Mouse (Mus musculus) embryo, embryonic 10 days (tissue): ENCODE data around the gene Olfr1367.

ENCODE experiments used
- DNase-seq: peaks from one replicate; pipeline ENCODE4 v3.0.0-alpha.2; 2015; ENCODE audit warnings: low spot score

Olfr1367 gene

GRCm38 (mm10) chr13:21346610-21347009 is at the start of gene Olfr1367:
Gene Olfr1367 (plus strand): TSS chr13:21346910.
- DNase-seq = no peak

DNA sequence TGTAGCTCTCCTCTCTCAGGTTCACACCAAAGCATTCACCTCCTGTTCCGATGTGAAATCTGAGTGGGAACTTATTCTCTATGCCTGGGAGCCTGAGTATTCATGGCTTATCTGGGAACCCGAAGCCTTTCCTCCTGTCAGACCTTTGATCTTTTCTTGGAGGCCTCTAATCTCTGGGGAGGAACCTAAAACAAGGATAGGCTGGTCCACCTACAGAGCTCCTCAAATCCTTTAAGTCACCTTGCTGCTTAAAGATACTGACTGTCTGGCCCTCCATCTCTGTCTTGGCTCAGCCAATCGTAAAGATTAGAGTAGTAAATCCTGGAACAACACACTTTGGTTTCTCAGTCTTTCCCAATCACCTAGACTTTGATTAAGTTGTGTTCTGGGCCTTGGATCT is 48.2 kb upstream of the Olfr1367 start:
- DNase-seq = no peak

- peak; percentile 62 for DNase-seq
Observed at GRCm38 (mm10) chr13:21304483-21305066, 42.1 kb upstream of the Olfr1367 start.

DNA sequence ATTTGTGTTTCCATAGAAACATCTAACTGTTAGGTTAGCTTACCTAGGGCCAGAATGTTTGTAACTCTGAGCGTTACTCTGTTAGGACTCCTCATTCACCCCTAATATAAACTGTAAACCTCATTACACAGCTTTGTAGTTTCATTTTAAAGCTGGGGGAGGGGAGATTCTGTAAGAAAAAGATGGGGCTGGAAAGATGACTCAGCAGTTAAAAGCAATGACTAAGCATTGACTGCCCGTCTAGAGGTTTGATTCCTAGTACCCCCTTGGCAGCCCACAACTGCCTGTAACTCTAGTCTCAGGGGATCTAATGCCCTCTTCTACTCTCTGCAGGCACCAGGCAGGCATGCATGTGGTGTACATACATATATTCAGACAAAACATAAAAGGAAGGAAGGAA is 36.9 kb upstream of the Olfr1367 start:
- no peak for DNase-seq

- no peak for DNase-seq
Observed at GRCm38 (mm10) chr13:21311926-21312325, 34.8 kb upstream of the Olfr1367 start, which contains the start of gene Gpx6. Gene Gpx6 (plus strand): TSS chr13:21312125.

- no peak for DNase-seq
Observed at GRCm38 (mm10) chr13:21312854-21313253, 33.9 kb upstream of the Olfr1367 start.

GRCm38 (mm10) chr13:21313903-21314302 is 32.8 kb upstream of the Olfr1367 start:
- no peak for DNase-seq

- no peak for DNase-seq
Observed at GRCm38 (mm10) chr13:21320262-21320661, 26.4 kb upstream of the Olfr1367 start.

DNA sequence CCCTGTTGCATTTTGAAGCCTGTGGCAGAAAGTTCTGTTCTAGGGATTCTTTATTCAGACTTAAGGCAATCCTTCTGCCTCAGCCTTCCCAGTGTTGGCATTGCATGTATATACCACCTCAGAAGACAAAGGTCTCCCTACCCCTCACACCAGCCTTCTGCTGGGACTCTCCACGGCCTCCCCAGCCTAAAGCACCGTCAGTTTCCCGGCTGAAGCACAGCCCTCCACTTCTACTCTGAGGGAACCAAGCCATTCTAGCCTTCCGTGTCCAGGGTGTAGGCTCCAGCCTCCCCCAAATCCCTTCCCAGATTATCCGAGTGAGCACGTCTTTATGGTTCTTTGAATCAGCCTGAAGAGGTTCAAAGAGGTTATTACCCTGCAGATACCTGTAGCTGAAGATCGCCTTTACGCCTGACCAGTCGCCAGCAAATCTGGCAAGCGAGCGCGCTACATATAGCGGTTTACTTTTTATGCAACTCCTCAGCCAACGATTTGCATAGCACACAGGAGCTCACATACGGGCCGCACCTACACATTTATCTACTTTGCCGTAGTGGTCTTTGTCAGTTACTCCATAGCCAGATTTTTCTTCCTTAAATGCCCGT is 24.7 kb upstream of the Olfr1367 start:
- DNase-seq = peak; percentile 60

DNA sequence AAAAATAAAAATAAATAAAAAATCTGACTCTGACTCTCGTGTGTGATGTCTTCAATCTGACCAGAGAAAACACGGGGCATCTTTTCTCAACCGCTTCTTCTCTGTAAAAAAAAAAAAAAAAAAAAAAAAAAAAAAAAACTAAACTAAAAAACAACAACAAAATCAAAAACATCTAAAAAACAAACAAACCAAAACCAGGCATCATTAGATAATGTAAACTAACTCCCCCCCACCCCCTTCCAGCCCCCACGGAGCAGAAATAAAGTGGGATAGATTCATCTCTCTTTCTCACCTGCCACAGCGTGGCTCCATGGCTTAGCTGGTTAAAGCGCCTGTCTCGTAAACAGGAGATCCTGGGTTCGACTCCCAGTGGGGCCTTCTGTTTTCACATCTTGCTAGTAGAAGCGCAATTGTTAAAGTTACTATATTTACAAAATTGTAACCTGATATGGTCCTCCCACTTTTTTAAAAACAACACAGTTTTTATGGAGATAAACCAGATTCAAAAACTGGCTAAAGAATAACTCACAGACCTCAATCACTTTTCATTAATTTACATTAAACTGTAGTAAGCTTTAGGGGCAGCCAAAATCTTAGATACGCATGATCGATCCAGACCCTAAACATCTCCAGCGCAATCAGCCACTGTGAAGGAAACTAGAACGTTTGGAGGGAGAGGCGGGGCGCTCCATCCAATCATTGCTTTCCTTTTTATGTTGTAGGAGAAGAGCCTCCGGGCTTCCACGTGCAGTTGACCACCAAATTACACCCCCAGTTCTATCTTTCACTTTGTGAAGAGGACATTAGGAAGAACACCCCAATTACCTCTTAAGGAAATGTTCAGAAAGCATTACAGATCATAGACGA is 24.0 kb upstream of the Olfr1367 start:
- peak; percentile 78 for DNase-seq

DNA sequence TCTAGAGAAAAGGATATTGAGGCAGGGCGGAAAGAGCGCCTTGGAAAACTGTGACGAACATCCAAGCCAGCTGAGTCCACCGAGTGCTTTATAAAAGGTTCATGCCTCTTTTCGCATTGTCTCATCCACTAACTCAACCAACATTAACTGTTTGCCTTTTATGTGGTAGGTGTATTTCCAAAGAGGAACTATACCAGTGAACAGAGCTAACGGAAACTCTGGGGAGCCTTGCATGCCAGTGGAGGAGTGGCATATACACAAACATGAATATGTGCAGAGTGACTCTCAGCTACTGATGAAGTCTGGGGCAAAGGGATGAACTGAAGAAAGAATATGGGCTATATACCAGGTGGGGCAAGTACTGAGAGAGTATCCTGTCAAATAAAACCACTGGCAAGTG is 23.3 kb upstream of the Olfr1367 start:
- no peak for DNase-seq

DNA sequence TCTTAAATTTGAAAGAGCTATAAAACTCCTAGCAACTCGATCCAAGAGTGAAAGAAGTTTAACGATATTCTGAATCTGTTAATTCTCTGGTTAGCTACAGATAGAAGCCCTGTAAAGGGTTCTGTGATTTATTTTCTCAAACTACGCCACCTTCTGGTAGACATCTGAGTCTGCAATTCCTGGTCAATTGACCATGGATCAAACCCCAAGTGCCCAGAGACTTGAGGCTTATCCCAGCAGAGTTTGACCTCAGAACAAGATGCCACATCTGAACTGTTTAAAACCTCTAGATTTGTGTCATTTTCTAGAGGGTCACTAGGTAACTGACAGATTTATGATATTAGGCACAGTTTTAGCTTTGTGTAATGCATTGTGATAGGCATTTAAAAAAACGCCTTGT is 20.5 kb upstream of the Olfr1367 start:
- DNase-seq = peak; percentile 81

GRCm38 (mm10) chr13:21326657-21327211 is 20.0 kb upstream of the Olfr1367 start:
- peak; percentile 95 for DNase-seq

- peak; percentile 79 for DNase-seq
Observed at GRCm38 (mm10) chr13:21327424-21327823, 19.3 kb upstream of the Olfr1367 start.

DNA sequence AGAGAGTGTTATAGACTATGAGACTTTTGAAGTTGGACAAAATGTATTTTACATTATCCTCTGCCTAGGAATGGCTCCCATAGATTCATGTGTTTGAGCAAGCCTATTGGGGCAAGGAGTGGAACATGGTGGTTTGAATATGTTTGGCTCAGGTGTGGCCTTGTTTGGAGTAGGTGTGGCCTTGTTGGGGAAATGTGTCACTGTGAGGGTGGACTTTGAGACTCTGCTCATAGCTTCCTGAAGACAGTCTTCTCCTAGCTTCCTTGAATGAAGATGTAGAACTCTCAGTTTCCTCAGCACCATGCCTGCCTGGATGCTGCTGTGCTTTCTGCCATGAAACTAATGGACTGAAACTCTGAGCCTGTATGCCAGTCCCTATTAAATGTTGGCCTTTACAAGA is 3.9 kb downstream of the Olfr1367 start:
- no peak for DNase-seq

DNA sequence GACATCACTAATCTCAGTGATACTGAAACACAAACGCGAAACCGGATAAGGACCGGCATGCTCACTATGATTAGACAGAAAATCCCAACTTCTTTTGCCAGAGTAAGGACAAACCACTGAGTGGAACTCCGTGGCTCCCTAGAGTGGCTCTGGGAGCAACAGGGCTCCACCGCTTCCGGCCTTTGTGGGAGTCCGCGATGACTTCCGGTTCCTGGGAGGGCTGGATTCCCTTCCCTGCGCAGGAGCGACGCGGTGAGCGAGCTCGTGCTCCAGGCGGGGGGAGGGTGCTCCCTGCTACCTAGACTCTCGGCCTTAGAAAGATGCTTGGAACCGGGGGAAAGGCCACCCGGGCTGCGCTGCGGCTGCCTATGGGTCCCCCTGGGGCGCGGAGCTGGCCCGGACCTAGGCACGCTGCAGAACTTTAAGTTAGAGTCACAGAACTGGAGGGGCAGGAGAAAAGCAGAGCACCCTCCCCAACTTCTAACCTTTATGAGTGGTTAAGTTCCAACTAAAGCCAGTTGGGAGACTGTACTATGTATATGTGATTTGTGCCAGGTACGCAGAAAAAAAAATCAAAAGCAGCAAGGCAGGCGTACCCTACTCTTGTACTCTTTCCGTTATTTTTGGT is 16.0 kb downstream of the Olfr1367 start, which contains the start of gene Zscan12:
Gene Zscan12, plus strand, starts transcription at position 200 of the 628 bp plus-strand sequence.
- peak; percentile 97 for DNase-seq

GRCm38 (mm10) chr13:21363719-21364118 is 17.0 kb downstream of the Olfr1367 start:
- no peak for DNase-seq

DNA sequence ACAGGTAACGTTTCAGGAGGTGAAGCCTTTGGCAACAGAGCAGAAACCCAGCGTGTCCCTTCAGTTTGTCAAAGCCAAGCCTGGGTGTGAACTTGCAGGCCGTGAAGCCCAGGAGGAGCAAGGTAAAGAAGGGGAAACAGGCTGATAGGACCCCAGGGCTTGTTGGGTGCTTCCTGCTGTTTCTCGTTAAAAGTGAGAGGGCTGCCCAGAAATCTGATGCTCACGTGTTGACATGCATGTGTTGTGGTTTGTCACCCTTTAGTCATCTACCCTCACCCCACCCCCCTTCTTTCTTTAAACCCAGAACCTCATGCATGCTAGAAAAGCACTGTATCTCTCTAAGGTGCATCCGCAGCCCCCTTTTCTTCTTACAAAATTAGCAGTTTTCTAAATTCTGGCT is 19.9 kb downstream of the Olfr1367 start:
- no peak for DNase-seq

DNA sequence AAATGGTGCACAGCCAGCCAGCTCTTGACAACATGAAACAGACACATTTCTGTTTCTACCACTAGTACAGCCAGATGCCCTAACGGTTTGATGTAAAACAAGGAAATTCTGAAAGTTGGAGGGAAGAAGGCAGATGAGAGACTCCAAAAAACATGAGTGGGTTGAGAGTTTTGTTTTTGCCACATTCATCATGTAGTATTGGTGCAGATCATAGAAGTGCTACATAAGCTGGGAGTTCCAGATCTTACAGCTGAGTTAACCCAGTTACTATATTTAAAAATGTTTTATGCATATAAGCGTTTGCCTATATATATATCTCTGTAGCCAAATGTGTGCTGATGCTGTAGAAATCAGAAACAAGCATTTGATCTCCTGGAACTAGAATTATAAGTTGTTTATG is 26.0 kb downstream of the Olfr1367 start:
- DNase-seq = no peak

DNA sequence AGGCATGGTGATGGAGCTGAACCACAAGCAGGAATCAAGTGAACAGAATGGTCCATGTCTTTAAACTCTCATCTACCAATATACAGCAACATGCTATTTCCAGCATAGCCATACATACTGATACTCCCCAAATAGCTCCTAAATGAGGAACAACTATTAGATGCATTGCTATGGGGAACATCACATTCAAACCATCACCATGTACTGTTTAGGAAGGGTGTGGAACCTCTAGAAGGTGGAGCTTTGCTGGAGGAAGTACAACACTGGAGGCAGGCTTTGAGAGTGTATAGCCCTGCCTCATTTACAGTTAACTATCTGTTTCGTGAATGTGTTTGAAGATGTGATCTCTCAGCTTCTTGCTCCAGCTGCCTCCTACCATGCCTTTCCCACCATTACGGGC is 31.1 kb downstream of the Olfr1367 start:
- DNase-seq = no peak

- DNase-seq = no peak
Observed at GRCm38 (mm10) chr13:21395211-21395610, 48.5 kb downstream of the Olfr1367 start.

DNA sequence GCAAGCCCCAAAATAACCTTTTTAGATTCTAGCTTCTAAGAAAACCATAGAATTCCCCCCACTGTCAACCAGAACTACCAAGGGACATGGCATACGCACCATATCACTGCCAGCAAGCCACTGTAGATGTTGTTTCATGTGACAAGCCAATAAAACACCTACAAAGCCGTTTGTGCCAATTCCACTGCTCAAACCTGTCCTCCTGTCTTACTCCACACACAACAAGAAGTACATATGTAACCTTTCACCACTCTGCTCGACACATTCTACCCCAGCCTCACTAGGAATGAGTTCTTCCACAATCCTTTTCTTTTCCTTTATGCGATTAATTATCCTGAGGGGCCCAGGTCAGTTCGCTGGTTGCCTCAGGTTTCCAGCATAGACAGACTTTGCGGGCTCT is 48.9 kb downstream of the Olfr1367 start:
- DNase-seq = no peak
